9 mouse cellular contexts compared by ENCODE assay signal in genomic region chr3:52299376-52299775, GRCm38 (mm10). TPM values are rescaled to one million over a fixed set of nuclear protein-coding genes. Genes with fewer than 3 reads are reported as not detected.
DNase-seq lines count a peak whose midpoint lies in the region; ATAC-seq and TF ChIP-seq lines count a peak whose summit lies in the region.
"Had no signal": no experiment of that assay in that cellular context is flagged by ENCODE, and none has a peak within 500 bp of the region (broad histone marks: within the 10 kb centered on the region; RNA-seq: fewer than 3 reads in every experiment).

No protein-coding gene starts in this region.

- H3K36me3 ChIP-seq in CH12.LX (replicated peaks in 1 of 2; ENCODE audit: control insufficient read depth in 1 of 2, insufficient read depth in 1 of 2, low read length in 1 of 2): peaks cover 0 to 23% of the 10 kb centered on the region in 2 experiments
- H3K36me3 ChIP-seq in hindbrain, postnatal 0 days (ENCODE audit: insufficient read depth, low read length): no peaks in the 10 kb centered on the region
- H3K36me3 ChIP-seq in hindbrain, embryonic 11.5 days (ENCODE audit: control insufficient read depth, insufficient read depth, low read length): no peaks in the 10 kb centered on the region
- H3K36me3 ChIP-seq: limb, embryonic 13.5 days had no signal

- no peaks in the 10 kb centered on the region for H3K27me3 ChIP-seq in CH12.LX (replicated peaks)
- no peaks in the 10 kb centered on the region for H3K27me3 ChIP-seq in hindbrain, postnatal 0 days (ENCODE audit: insufficient read depth, low read length)
- no peaks in the 10 kb centered on the region for H3K27me3 ChIP-seq in hindbrain, embryonic 11.5 days (ENCODE audit: control insufficient read depth, insufficient read depth, low read length)
- H3K27me3 ChIP-seq: limb, embryonic 13.5 days had no signal

- no peak overlapping the region for H3K9ac ChIP-seq in CH12.LX (ENCODE audit: insufficient read depth, low read depth)
- H3K9ac ChIP-seq in hindbrain, postnatal 0 days (replicated peaks; ENCODE audit: low read length): no peak overlapping the region
- no peak overlapping the region for H3K9ac ChIP-seq in hindbrain, embryonic 11.5 days (ENCODE audit: low read depth, low read length)
- H3K9ac ChIP-seq: limb, embryonic 13.5 days had no signal

- peak overlapping the region; percentile 79 for H3K4me2 ChIP-seq in CH12.LX (ENCODE audit: insufficient read depth, low read depth, poor library complexity, severe bottlenecking)
- no peak overlapping the region for H3K4me2 ChIP-seq in hindbrain, postnatal 0 days (ENCODE audit: low read depth, low read length)
- H3K4me2 ChIP-seq in hindbrain, embryonic 11.5 days (replicated peaks; ENCODE audit: low read depth, low read length): no peak overlapping the region
- H3K4me2 ChIP-seq: limb, embryonic 13.5 days had no signal

- no peak for DNase-seq in layer of hippocampus, adult 2 months (ENCODE audit: low spot score in 2 of 2)
- DNase-seq in layer of hippocampus, adult 9-10 months (ENCODE audit: low spot score): no peak
- peak; percentile 44 for DNase-seq in CH12.LX (ENCODE audit: extremely low read depth)
- DNase-seq in embryo, embryonic 10 days (ENCODE audit: low spot score): peak; percentile 49
- no peak for DNase-seq in cerebellum, adult 11 months
- no peak for DNase-seq in hindbrain, postnatal 0 days (ENCODE audit: low spot score)
- DNase-seq in hindbrain, embryonic 11.5 days (ENCODE audit: low spot score): no peak

- no peak for TF ChIP-seq EP300 in CH12.LX (IDR thresholded peaks at IDR 0.05; ENCODE audit: low read length)

- in situ Hi-C loops in CH12.LX (cut with MboI; ENCODE audit: low pct_ligation_motif_present, low pct_unique_long_range_greater_than_20kb, low sequenced_read_pairs): no loop called here

- peaks cover 6% of the 10 kb centered on the region; the same call in 1 of the 2 replicates for H3K79me2 ChIP-seq in CH12.LX (replicated peaks; ENCODE audit: control insufficient read depth, extremely low read depth, insufficient read depth, poor library complexity, severe bottlenecking)

- no peaks in the 10 kb centered on the region for H3K9me3 ChIP-seq in CH12.LX (replicated peaks; ENCODE audit: low read length)
- H3K9me3 ChIP-seq in hindbrain, postnatal 0 days (ENCODE audit: low read length): no peaks in the 10 kb centered on the region
- H3K9me3 ChIP-seq in hindbrain, embryonic 11.5 days (ENCODE audit: control insufficient read depth, low read length): no peaks in the 10 kb centered on the region
- H3K9me3 ChIP-seq: limb, embryonic 13.5 days had no signal

- dilution Hi-C loops in CH12.LX (cut with MboI; ENCODE audit: extremely low pct_ligation_motif_present, extremely low pct_unique_long_range_greater_than_20kb, low sequenced_read_pairs): no loop called here

- TF ChIP-seq CTCF in layer of hippocampus, adult 2 months (conservative IDR thresholded peaks at IDR 0.05): no peak
- TF ChIP-seq CTCF in CH12.LX (conservative IDR thresholded peaks at IDR 0.05 in 1 of 2, IDR thresholded peaks at IDR 0.05 in 1 of 2; ENCODE audit: low read depth in 2 of 2, low read length in 2 of 2): no peak
- TF ChIP-seq CTCF in hindbrain, postnatal 0 days (IDR thresholded peaks at IDR 0.05; ENCODE audit: low read depth): no peak

- no peak for TF ChIP-seq RAD21 in CH12.LX (IDR thresholded peaks at IDR 0.05; ENCODE audit: low read depth, low read length)

- TF ChIP-seq POLR2A in CH12.LX (IDR thresholded peaks at IDR 0.05; ENCODE audit: low read depth, low read length): no peak

- 49% methylated on average over 2 of the region's 2 CpGs for WGBS in hindbrain, postnatal 0 days
- 44% methylated on average over 2 of the region's 2 CpGs for WGBS in hindbrain, embryonic 11.5 days

- H3K4me1 ChIP-seq in CH12.LX (ENCODE audit: control insufficient read depth in 1 of 2, insufficient read depth in 2 of 2): peaks cover 28 to 77% of the 10 kb centered on the region in 2 experiments
- no peaks in the 10 kb centered on the region for H3K4me1 ChIP-seq in hindbrain, postnatal 0 days (ENCODE audit: insufficient read depth, low read length)
- H3K4me1 ChIP-seq in hindbrain, embryonic 11.5 days (replicated peaks; ENCODE audit: control insufficient read depth, insufficient read depth, low read length): no peaks in the 10 kb centered on the region

- no peak overlapping the region for H3K4me3 ChIP-seq in layer of hippocampus, adult 2 months
- no peak overlapping the region for H3K4me3 ChIP-seq in CH12.LX (replicated peaks in 1 of 3; ENCODE audit: low read depth in 2 of 3, low read length in 2 of 3, poor library complexity in 1 of 3)
- H3K4me3 ChIP-seq in hindbrain, postnatal 0 days (ENCODE audit: low read length): no peak overlapping the region
- H3K4me3 ChIP-seq in hindbrain, embryonic 11.5 days (ENCODE audit: low read depth, low read length): no peak overlapping the region
- H3K4me3 ChIP-seq: limb, embryonic 13.5 days had no signal

- peak overlapping the region; percentile 39; the same call in 1 of the 2 replicates for H3K27ac ChIP-seq in layer of hippocampus, adult 2 months
- H3K27ac ChIP-seq in CH12.LX (ENCODE audit: insufficient read depth, low read depth): no peak overlapping the region
- H3K27ac ChIP-seq in hindbrain, postnatal 0 days: no peak overlapping the region
- no peak overlapping the region for H3K27ac ChIP-seq in hindbrain, embryonic 11.5 days (ENCODE audit: low read depth, low read length)
- H3K27ac ChIP-seq: limb, embryonic 13.5 days had no signal

- 0 out of 2 replicates have a peak, but pooled peaks have one; percentile 33 for ATAC-seq in megakaryocyte progenitor cell, adult 5-6 weeks (replicated peaks; ENCODE audit: poor library complexity)
- ATAC-seq in hindbrain, postnatal 0 days: no peak
- no peak for ATAC-seq in hindbrain, embryonic 11.5 days (ENCODE audit: low FRiP score)

TF ChIP-seq in CH12.LX, 34 proteins besides CTCF, POLR2A, EP300 and RAD21:
- no peak for TF ChIP-seq SIN3A (IDR thresholded peaks at IDR 0.05; ENCODE audit: low read length)
- no peak for TF ChIP-seq JUN (IDR thresholded peaks at IDR 0.05; ENCODE audit: insufficient read depth, low read depth, low read length)
- no peak for TF ChIP-seq MAFK (IDR thresholded peaks at IDR 0.05; ENCODE audit: insufficient replicate concordance, low read length)
- TF ChIP-seq ZMIZ1 (IDR thresholded peaks at IDR 0.05; ENCODE audit: low read depth, low read length): no peak
- TF ChIP-seq JUND (conservative IDR thresholded peaks at IDR 0.05; ENCODE audit: low read depth, low read length): no peak
- TF ChIP-seq MYC (IDR thresholded peaks at IDR 0.05; ENCODE audit: low read depth, low read length): no peak
- TF ChIP-seq RCOR1 (conservative IDR thresholded peaks at IDR 0.05; ENCODE audit: low read depth, low read length): no peak
- TF ChIP-seq CHD1 (IDR thresholded peaks at IDR 0.05; ENCODE audit: low read depth, low read length): no peak
- no peak for TF ChIP-seq MEF2A (IDR thresholded peaks at IDR 0.05; ENCODE audit: borderline replicate concordance, low read depth, low read length)
- TF ChIP-seq HCFC1 (IDR thresholded peaks at IDR 0.05; ENCODE audit: low read depth, low read length): no peak
- TF ChIP-seq PAX5 (IDR thresholded peaks at IDR 0.05; ENCODE audit: low read length): no peak
- TF ChIP-seq NRF1 (IDR thresholded peaks at IDR 0.05; ENCODE audit: low read depth, low read length): no peak
- no peak for TF ChIP-seq UBTF (IDR thresholded peaks at IDR 0.05; ENCODE audit: low read depth, low read length)
- no peak for TF ChIP-seq TBP (conservative IDR thresholded peaks at IDR 0.05; ENCODE audit: low read depth, low read length)
- no peak for TF ChIP-seq CHD2 (IDR thresholded peaks at IDR 0.05; ENCODE audit: low read length)
TF ChIP-seq in CH12.LX: peak in this region for 0.

RNA-seq across cellular contexts. Expression of gene Foxo1, which starts 31.2 kb away (rescaled TPM):
- total RNA-seq in layer of hippocampus, adult 2 months (2021): 10 to 100 TPM; 22.4 to 23.5 TPM
- total RNA-seq in CH12.LX (2012; rRNA removed): 1.2 and 1.3 TPM in 2 replicates
- total RNA-seq in CH12.LX (2014; rRNA removed): 0.50 and 0.79 TPM in 2 replicates
- 6.0 and 6.9 TPM in 2 replicates for polyA plus RNA-seq in CH12.LX (2012; ENCODE audit: insufficient read length, low read depth)
- 2.4 and 2.9 TPM in 2 replicates for total RNA-seq in megakaryocyte progenitor cell, adult 5-6 weeks (2015)
- 0.42 and 0.74 TPM in 2 replicates for total RNA-seq in megakaryocyte progenitor cell, adult 5-6 weeks (2017)
- 4.8 and 5.2 TPM in 2 replicates for total RNA-seq in hindbrain, postnatal 0 days (2014; rRNA removed)
- 3.1 and 3.2 TPM in 2 replicates for polyA plus RNA-seq in hindbrain, postnatal 0 days (2015; fragmentation: Nextera tagmentation; extraction: Ambion mirVana)
- polyA plus RNA-seq in hindbrain, embryonic 11.5 days (2014; fragmentation: Nextera tagmentation; extraction: Ambion mirVana): 3.8 and 4.0 TPM in 2 replicates

Comparison
In these comparisons a context has a peak if more than half of its experiments do, and no peak if none do; other contexts are left out.
1. DNase-seq: peak in CH12.LX (single experiment) and embryo, embryonic 10 days (single experiment); none in layer of hippocampus, adult 2 months (0 of 2), layer of hippocampus, adult 9-10 months (single experiment), cerebellum, adult 11 months (single experiment), hindbrain, postnatal 0 days (single experiment) and hindbrain, embryonic 11.5 days (single experiment).